Mouse (Mus musculus): ENCODE results near the gene Oosp1. TPM values are rescaled to one million over a fixed set of nuclear protein-coding genes. Genes with fewer than 3 reads are reported as not detected.

Gene Oosp1
- not detected for total RNA-seq (2021)

DNA sequence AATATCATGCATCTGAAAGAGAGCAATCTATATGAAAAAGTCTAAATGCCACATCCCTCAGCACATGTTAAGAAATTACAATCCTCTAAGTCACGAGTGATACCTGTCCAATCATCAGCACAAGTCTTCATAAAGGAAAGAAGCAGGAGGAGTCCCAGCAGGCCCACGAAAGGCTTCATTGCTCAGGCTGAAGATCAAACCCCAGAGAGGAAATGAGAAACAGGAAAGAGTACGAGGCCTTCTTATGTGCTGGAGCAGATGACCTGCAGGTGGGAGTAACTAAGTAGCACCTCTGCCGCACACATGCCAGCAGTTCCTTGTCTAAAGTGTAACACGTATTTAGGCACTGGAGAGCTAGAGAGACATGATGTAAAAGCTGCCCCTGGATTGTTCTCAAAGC, at the start of gene Oosp1:
TSS of gene Oosp1 (minus strand) at position 312 of the 400 bp plus-strand sequence.
- DNase-seq (ENCODE audit: extremely low spot score in 1 of 2, low spot score in 1 of 2): no peak

DNA sequence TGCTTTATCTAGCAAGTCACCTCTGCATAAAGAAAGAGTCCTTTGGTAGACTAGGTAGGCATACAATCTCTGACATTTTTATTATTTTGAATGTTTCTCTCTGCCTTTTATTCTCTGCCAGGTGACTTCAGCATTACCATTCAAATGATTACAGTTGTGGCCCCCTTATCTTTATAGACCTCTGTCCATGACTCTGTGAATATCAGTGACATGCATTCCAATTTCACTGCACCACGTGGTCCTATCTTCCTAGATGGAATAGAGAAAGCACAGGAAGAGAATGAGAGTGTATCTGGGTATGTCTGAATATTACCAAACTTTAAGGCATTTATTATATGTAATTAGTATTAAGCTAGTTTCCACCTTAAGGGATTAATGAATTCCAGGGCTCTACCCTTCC, 45.5 kb upstream of the Oosp1 start:
- no peak for DNase-seq (ENCODE audit: extremely low spot score in 1 of 2, low spot score in 1 of 2)

GRCm38 (mm10) chr19:11730278-11730677, 39.3 kb upstream of the Oosp1 start:
- no peak for DNase-seq (ENCODE audit: extremely low spot score in 1 of 2, low spot score in 1 of 2)

- no peak for DNase-seq (ENCODE audit: extremely low spot score in 1 of 2, low spot score in 1 of 2)
These were observed 36.4 kb upstream of the Oosp1 start for GRCm38 (mm10) chr19:11727304-11727703.

DNA sequence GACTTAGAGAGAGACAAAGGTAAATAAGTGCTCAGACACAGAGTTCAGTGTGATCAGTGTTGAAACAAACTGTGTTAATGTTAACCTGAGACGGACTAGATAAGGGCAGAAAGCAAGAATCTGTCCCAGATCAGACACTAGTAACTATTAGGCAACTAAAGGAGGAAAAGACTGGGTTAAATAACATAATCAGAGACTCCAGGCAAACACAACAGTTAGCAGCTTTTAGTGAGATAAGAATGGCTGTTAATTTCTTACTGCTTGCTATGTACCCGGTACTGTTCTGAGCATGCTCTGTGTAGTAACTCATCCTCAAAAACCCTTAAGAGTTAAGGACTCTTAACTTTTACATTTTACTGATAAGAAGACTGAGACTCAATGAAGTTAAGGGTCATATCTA, 35.0 kb upstream of the Oosp1 start:
- no peak for DNase-seq (ENCODE audit: extremely low spot score in 1 of 2, low spot score in 1 of 2)

- no peak for DNase-seq (ENCODE audit: extremely low spot score in 1 of 2, low spot score in 1 of 2)
These were observed 33.3 kb upstream of the Oosp1 start for GRCm38 (mm10) chr19:11724275-11724674.

- DNase-seq (ENCODE audit: extremely low spot score in 1 of 2, low spot score in 1 of 2): no peak
These were observed 32.9 kb upstream of the Oosp1 start for GRCm38 (mm10) chr19:11723870-11724269.

- DNase-seq (ENCODE audit: extremely low spot score in 1 of 2, low spot score in 1 of 2): no peak
These were observed 29.1 kb upstream of the Oosp1 start for GRCm38 (mm10) chr19:11720071-11720470.

DNA sequence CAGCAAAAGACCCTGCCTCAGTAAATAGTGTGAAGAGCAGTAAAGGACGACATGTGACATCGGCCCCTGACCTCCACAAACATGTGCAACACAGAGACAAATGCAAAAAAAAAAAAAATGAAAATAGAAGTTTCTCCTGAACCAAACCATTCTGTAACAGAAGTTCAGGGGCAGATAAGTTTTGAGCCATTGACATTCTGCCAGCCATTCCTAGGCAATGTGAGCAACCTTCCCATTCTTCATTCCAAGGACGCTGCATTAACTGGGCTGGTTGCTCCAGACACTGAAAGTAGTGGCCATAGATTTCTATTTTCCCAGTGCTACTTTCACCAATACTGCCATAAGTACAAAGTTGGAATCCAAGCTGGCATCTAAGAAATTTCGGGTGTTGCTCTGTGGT, 21.5 kb upstream of the Oosp1 start:
- DNase-seq (ENCODE audit: extremely low spot score in 1 of 2, low spot score in 1 of 2): no peak

- DNase-seq (ENCODE audit: extremely low spot score in 1 of 2, low spot score in 1 of 2): no peak
These were observed 7.4 kb upstream of the Oosp1 start for GRCm38 (mm10) chr19:11698342-11698741.

DNA sequence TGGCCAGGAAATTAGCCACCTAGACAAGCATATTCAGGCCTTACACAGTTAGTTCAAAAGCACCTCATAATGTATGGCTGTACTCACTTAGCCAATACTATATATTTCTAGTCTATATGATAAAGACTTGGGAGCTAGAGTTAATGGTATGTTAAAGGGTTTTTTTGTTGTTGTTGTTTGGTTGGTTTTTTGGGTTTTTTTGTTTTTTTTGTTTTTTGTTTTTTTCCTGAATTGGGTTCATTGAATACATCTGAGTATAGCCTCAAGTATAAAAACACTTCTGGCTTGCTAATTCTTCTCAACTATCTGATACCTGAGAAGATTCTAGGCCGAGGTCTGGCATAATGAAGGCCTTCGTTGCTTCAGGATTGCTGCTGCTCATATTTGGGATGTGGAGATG, 5.8 kb upstream of the Oosp1 start, which contains the start of gene Oosp3:
TSS of gene Oosp3 (plus strand) at position 301 of the 400 bp plus-strand sequence.
- DNase-seq (ENCODE audit: extremely low spot score in 1 of 2, low spot score in 1 of 2): no peak

GRCm38 (mm10) chr19:11691454-11691853, 504 bp upstream of the Oosp1 start:
- DNase-seq (ENCODE audit: extremely low spot score in 1 of 2, low spot score in 1 of 2): no peak

DNA sequence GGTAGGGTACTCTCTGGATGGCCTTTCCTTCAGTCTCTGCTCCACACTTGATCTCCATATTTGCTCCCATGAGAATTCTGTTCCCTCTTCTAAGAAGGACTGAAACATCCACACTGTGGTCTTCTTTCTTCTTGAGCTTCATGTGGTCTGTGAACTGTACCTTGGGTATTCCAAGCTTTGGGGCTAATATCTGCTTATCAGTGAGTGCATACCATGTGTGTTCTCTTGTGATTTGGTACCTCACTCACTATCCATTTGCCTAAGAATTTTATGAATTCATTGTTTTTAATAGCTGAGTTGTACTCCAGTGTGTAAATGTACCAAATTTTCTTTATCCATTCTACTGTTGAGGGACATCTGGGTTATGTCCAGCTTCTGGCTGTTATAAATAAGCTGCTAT, 29.4 kb downstream of the Oosp1 start:
- no peak for DNase-seq (ENCODE audit: extremely low spot score in 1 of 2, low spot score in 1 of 2)

- no peak for DNase-seq (ENCODE audit: extremely low spot score in 1 of 2, low spot score in 1 of 2)
These were observed 30.5 kb downstream of the Oosp1 start, which contains the start of gene Oosp2 for GRCm38 (mm10) chr19:11660459-11660858. Gene Oosp2, minus strand, starts transcription at chr19:11660559.

DNA sequence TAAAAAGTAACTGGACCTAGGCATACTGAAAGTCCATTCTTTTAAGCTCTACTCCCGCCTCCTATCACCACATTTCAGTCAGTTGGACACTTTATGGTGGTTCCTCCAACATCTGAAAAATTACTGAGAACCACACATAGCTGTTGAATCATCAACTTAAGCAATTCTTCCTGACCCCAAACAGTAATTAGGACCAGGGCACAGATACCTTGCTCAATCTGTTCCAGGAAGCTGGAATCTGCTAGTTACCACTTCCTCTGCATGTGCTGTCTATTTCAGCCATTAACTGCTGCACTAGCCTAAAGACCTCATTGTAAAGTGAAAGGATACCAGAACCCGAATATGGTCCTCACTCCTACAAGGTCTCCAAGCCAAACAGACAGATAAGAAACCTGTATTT, 31.8 kb downstream of the Oosp1 start:
- DNase-seq (ENCODE audit: extremely low spot score in 1 of 2, low spot score in 1 of 2): no peak

DNA sequence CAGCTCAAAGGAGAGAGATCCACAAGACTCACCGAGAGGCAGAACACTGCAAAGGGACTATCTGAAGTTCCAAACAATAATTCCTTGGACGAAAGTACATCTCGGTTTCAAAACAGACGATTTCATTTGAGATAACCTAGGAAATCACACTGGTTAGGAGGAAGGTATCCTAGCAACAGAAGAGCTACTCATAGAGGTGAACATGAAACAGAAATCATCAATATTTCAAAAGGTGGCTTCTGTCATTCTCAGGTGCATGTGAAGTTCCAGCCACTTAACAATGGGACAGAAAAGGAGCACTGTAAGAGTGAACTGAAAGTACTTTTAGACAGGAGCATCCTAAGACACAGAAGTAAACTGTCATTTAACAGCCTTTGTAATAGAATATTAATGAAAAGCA, 41.4 kb downstream of the Oosp1 start:
- DNase-seq (ENCODE audit: extremely low spot score in 1 of 2, low spot score in 1 of 2): no peak

DNA sequence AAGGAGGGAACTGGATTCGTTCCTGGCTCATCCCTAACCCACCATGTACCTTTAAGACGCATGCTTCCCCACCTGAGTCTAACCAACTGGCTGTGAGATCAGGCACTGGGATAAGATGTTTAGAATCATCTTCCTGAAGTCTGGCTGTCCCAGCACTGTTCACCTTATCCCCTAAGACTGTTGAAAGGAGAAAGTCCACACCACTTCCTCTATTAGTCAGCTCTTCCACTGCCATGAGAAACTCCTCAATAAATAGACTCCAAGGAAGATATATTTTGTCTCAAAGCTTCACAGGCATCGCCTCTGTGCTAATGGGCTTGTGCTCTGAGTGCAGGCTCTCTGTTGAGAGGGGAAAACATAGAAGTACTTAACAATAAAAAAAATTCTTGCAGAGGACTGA, 44.8 kb downstream of the Oosp1 start:
- DNase-seq (ENCODE audit: extremely low spot score in 1 of 2, low spot score in 1 of 2): no peak

GRCm38 (mm10) chr19:11640732-11641131, 50.2 kb downstream of the Oosp1 start, which contains the start of gene Ms4a3:
Gene Ms4a3, minus strand, starts transcription at chr19:11640851.
- no peak for DNase-seq (ENCODE audit: extremely low spot score in 1 of 2, low spot score in 1 of 2)

- no peak for DNase-seq (ENCODE audit: extremely low spot score in 1 of 2, low spot score in 1 of 2)
These were observed 51.9 kb downstream of the Oosp1 start for GRCm38 (mm10) chr19:11639038-11639437.

- no peak for DNase-seq (ENCODE audit: extremely low spot score in 1 of 2, low spot score in 1 of 2)
These were observed 55.4 kb downstream of the Oosp1 start for GRCm38 (mm10) chr19:11635572-11635971.

- no peak for DNase-seq (ENCODE audit: extremely low spot score in 1 of 2, low spot score in 1 of 2)
These were observed 56.6 kb downstream of the Oosp1 start for GRCm38 (mm10) chr19:11634330-11634729.

DNA sequence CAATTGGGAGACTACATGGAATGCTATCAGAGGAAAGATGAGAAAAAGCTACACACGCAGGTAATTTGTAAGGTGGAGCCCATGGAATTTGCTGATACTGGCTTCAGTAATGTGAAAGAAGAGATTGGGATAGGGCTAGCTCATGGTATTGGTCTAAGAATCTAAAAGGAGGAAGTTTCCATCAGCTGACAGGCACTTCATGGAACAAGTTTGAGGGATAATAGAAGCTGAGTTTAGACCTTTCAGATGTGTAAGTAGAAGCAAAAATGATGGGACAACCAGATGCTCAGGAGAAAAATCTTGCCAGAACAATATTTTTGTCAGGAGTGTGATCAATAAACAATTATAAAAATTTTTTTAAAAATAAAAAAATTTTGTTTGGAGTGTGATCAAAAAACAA, 57.2 kb downstream of the Oosp1 start:
- no peak for DNase-seq (ENCODE audit: extremely low spot score in 1 of 2, low spot score in 1 of 2)

- DNase-seq (ENCODE audit: extremely low spot score in 1 of 2, low spot score in 1 of 2): no peak
These were observed 65.7 kb downstream of the Oosp1 start for GRCm38 (mm10) chr19:11625231-11625630.

Data from layer of hippocampus, postnatal 25 days (tissue).